Mouse (Mus musculus) heart, embryonic 16.5 days (tissue): Measurements from ENCODE around the gene Gapdh. TPM values are rescaled to one million over a fixed set of nuclear protein-coding genes. Genes with fewer than 3 reads are reported as not detected.
A peak's percentile ranks its signal among the peaks of the same experiment; 100 is the strongest.

ENCODE experiments used
- ATAC-seq: fragments of 200-750 bp; cut with Nextera tagmentation; replicated peaks from 2 replicates; pipeline ENCODE4 v1.8.0; 2017; ENCODE audit warnings: moderate number of reproducible peaks; ENCODE audit not compliant: insufficient read depth, low FRiP score; ENCODE audit errors: extremely low read depth
- H3K27ac ChIP-seq: fragments of 300-500 bp; sonication (generic); 2 replicates; pipeline ENCODE4 v1.5.1; 2014; ENCODE audit warnings: mild to moderate bottlenecking, low read length, control low read depth, moderate library complexity
- H3K27me3 ChIP-seq: fragments of 300-500 bp; sonication (generic); 2 replicates; pipeline ENCODE4 v1.6.1; 2014; ENCODE audit warnings: low read length, mixed read lengths; ENCODE audit not compliant: control insufficient read depth, insufficient read depth
- H3K36me3 ChIP-seq: fragments of 300-500 bp; sonication (generic); 2 replicates; pipeline ENCODE4 v1.6.1; 2014; ENCODE audit not compliant: control insufficient read depth, insufficient read depth
- H3K4me1 ChIP-seq: fragments of 300-500 bp; sonication (generic); 2 replicates; pipeline ENCODE4 v1.6.1; 2014; ENCODE audit warnings: low read length, mixed read lengths; ENCODE audit not compliant: control insufficient read depth, insufficient read depth
- H3K4me2 ChIP-seq: fragments of 300-500 bp; sonication (generic); 2 replicates; pipeline ENCODE4 v1.6.1; 2014; ENCODE audit warnings: low read depth, mild to moderate bottlenecking, control low read depth, low read length
- H3K4me3 ChIP-seq: fragments of 300-500 bp; sonication (generic); 2 replicates; pipeline ENCODE4 v1.5.1; 2014; ENCODE audit warnings: mild to moderate bottlenecking, control low read depth, low read length
- H3K9ac ChIP-seq: fragments of 300-500 bp; sonication (generic); 2 replicates; pipeline ENCODE4 v1.6.1; 2014; ENCODE audit warnings: low read length, control low read depth
- H3K9me3 ChIP-seq: fragments of 300-500 bp; sonication (generic); replicated peaks from 2 replicates; pipeline ENCODE4 v1.6.1; 2016; ENCODE audit warnings: low read length; ENCODE audit not compliant: control insufficient read depth
- WGBS: fragments of 180-500 bp; shearing (Covaris S2); extraction: QIAGEN DNeasy Blood & Tissue Kit; methylation state at CpG from one replicate; pipeline ENCODE4 v1.1.7; 2014; 5-methylcytosine and 5-hydroxymethylcytosine counted together
- polyA plus RNA-seq: library from polyadenylated mRNA; unstranded; fragments of >200 nt; fragmentation: Nextera tagmentation; extraction: Ambion mirVana; gene quantifications from 2 replicates; pipeline ENCODE4 v1.2.1, GENCODE M21; 2015

Gapdh gene
- polyA plus RNA-seq = 3,677 and 4,254 TPM in 2 replicates

- H3K4me2 ChIP-seq = peak within 1 kb of the TSS; percentile 76
- peak within 1 kb of the TSS; percentile 90 for H3K4me3 ChIP-seq
- WGBS = 0% methylated on average over 16 of the region's 18 CpGs
- H3K36me3 ChIP-seq = peaks cover 40% of the 10 kb centered on the region
- H3K9me3 ChIP-seq = no peaks in the 10 kb centered on the region
- H3K27ac ChIP-seq = peak within 1 kb of the TSS; percentile 99
- no peaks in the 10 kb centered on the region for H3K27me3 ChIP-seq
- peak within 1 kb of the TSS; percentile 99 for H3K9ac ChIP-seq
- peak; percentile 80 for ATAC-seq
- H3K4me1 ChIP-seq = peaks cover 28% of the 10 kb centered on the region
These were observed at the start of gene Gapdh for GRCm38 (mm10) chr6:125166051-125166751. Gene Gapdh, minus strand, starts transcription at chr6:125166467.

- Histone ChIP-seq H3K27me3 (peaks cover 3% of the 10 kb centered on the region; the same call in 1 of the 2 replicates), H3K9ac (peak within 1 kb of the TSS; percentile 84), H3K4me2 (peak within 1 kb of the TSS; percentile 82), H3K4me1 (peaks cover 8% of the 10 kb centered on the region), H3K27ac (peak within 1 kb of the TSS; percentile 71), H3K36me3 (peaks cover 5% of the 10 kb centered on the region; the same call in 1 of the 2 replicates), H3K9me3 (no peaks in the 10 kb centered on the region), H3K4me3 (peak within 1 kb of the TSS; percentile 67)
- under 1% methylated on average over 48 of the region's 48 CpGs for WGBS
- peak; percentile 94 for ATAC-seq
These were observed 49.1 kb upstream of the Gapdh start, which contains the start of gene Vamp1 for GRCm38 (mm10) chr6:125215148-125215954. Gene Vamp1, plus strand, starts transcription at chr6:125215551.

- no peak for ATAC-seq
These were observed 47.4 kb upstream of the Gapdh start for GRCm38 (mm10) chr6:125213715-125214114.

GRCm38 (mm10) chr6:125213129-125213528 is 46.9 kb upstream of the Gapdh start:
- WGBS = 68% methylated on average over 6 of the region's 6 CpGs

More at GRCm38 (mm10) chr6:125213715-125214114, 47.4 kb upstream of the Gapdh start:
- peaks cover 3% of the 10 kb centered on the region; the same call in 1 of the 2 replicates for H3K27me3 ChIP-seq
- no peaks in the 10 kb centered on the region for H3K9me3 ChIP-seq
- H3K4me2 ChIP-seq = no peak overlapping the region
- H3K36me3 ChIP-seq = no peaks in the 10 kb centered on the region
- H3K27ac ChIP-seq = no peak overlapping the region
- peaks cover 8% of the 10 kb centered on the region for H3K4me1 ChIP-seq
- WGBS = 76% methylated on average over 6 of the region's 6 CpGs
- no peak overlapping the region for H3K4me3 ChIP-seq
- no peak overlapping the region for H3K9ac ChIP-seq

GRCm38 (mm10) chr6:125212621-125213020 is 46.4 kb upstream of the Gapdh start:
- Histone ChIP-seq H3K4me1 (peaks cover 8% of the 10 kb centered on the region), H3K4me3 (no peak overlapping the region), H3K4me2 (no peak overlapping the region), H3K27me3 (peaks cover 3% of the 10 kb centered on the region; the same call in 1 of the 2 replicates), H3K9ac (no peak overlapping the region), H3K27ac (no peak overlapping the region), H3K36me3 (no peaks in the 10 kb centered on the region), H3K9me3 (no peaks in the 10 kb centered on the region)
- WGBS = 29% methylated on average over 2 of the region's 2 CpGs
- no peak for ATAC-seq

More at GRCm38 (mm10) chr6:125213129-125213528, 46.9 kb upstream of the Gapdh start:
- Histone ChIP-seq H3K27ac (no peak overlapping the region), H3K27me3 (peaks cover 3% of the 10 kb centered on the region; the same call in 1 of the 2 replicates), H3K36me3 (no peaks in the 10 kb centered on the region), H3K9me3 (no peaks in the 10 kb centered on the region), H3K4me1 (peaks cover 8% of the 10 kb centered on the region), H3K4me2 (no peak overlapping the region), H3K9ac (no peak overlapping the region), H3K4me3 (no peak overlapping the region)
- ATAC-seq = no peak

- H3K27ac ChIP-seq = no peak overlapping the region
- no peaks in the 10 kb centered on the region for H3K9me3 ChIP-seq
- 57% methylated on average over 1 of the region's 1 CpGs for WGBS
- no peaks in the 10 kb centered on the region for H3K4me1 ChIP-seq
- ATAC-seq = no peak
- H3K36me3 ChIP-seq = no peaks in the 10 kb centered on the region
- peaks cover 3% of the 10 kb centered on the region; the same call in 1 of the 2 replicates for H3K27me3 ChIP-seq
- H3K9ac ChIP-seq = no peak overlapping the region
- no peak overlapping the region for H3K4me3 ChIP-seq
- no peak overlapping the region for H3K4me2 ChIP-seq
These were observed 44.2 kb upstream of the Gapdh start for GRCm38 (mm10) chr6:125210436-125210835.

- Histone ChIP-seq H3K27ac (no peak overlapping the region), H3K4me3 (no peak overlapping the region), H3K9ac (no peak overlapping the region), H3K4me1 (peaks cover 4% of the 10 kb centered on the region), H3K27me3 (no peaks in the 10 kb centered on the region), H3K9me3 (no peaks in the 10 kb centered on the region), H3K4me2 (no peak overlapping the region), H3K36me3 (peaks cover 13% of the 10 kb centered on the region; the same call in 1 of the 2 replicates)
- WGBS = 84% methylated on average over 5 of the region's 5 CpGs
- no peak for ATAC-seq
These were observed 30.9 kb upstream of the Gapdh start for GRCm38 (mm10) chr6:125197166-125197565.

GRCm38 (mm10) chr6:125196301-125196700 is 30.0 kb upstream of the Gapdh start:
- WGBS = 75% methylated on average over 3 of the region's 3 CpGs
- no peak overlapping the region for H3K4me3 ChIP-seq
- H3K27ac ChIP-seq = no peak overlapping the region
- no peak overlapping the region for H3K4me2 ChIP-seq
- H3K27me3 ChIP-seq = no peaks in the 10 kb centered on the region
- peaks cover 4% of the 10 kb centered on the region for H3K4me1 ChIP-seq
- no peak for ATAC-seq
- no peaks in the 10 kb centered on the region for H3K9me3 ChIP-seq
- H3K9ac ChIP-seq = no peak overlapping the region
- H3K36me3 ChIP-seq = peaks cover 13% of the 10 kb centered on the region; the same call in 1 of the 2 replicates
